Mouse (Mus musculus): ENCODE measurements around the gene Scimp. TPM values are rescaled to one million over a fixed set of nuclear protein-coding genes. Genes with fewer than 3 reads are reported as not detected.
A peak's percentile ranks its signal among the peaks of the same experiment; 100 is the strongest.

Gene Scimp
- total RNA-seq (2021), result under 1 TPM; 0.48 to 0.68 TPM
- long read RNA-seq, experiment 1, result 0 reads
- long read RNA-seq, experiment 2, partial matches to known transcripts, result 0 of 2 reads
- long read RNA-seq, experiment 2, other reads (novel, unspliced or antisense), result 0 of 2 reads

DNA sequence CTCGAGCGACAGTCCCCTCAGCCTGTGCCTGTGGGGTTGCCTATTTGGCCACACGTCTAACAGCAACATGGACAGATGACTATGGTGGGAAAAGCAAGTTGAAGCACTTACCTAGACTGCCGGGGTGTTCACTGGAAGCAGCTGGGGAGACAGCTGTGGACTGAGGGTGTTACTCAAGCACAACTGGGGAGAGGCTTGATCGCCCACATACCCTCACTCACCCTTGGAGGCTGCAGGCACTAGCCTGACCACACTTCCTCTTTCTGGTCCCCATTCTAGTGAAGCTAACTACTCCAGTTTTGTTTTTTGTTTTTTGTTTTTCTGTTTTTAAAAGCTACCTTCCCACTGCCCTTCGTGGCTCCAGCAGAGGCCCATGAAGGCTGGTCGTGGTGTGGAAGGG lies at the start of gene Scimp:
Scimp (minus strand) TSS at position 222 of the 400 bp plus-strand sequence.
- no peak for DNase-seq (ENCODE audit: low spot score in 2 of 2)

DNA sequence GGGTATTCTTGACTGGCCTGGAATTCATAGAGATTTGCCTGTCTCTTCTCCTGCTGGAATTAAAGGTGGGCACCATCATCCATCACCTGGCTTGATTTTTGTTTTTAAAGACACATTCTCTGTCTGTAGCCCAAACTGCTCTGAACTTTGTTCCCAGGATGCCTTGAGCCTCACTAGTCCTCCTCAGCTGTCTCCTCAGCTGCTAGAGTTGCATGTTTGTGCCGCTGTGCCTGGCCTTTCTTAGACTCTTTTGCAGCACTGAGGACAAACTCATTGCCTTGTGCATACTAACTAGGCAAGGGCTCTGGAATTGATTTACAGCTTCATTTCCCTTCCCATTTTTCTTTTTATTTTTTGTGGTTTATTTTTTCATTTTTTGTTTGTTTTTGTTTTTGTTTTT lies 48.0 kb upstream of the Scimp start:
- DNase-seq (ENCODE audit: low spot score in 2 of 2), result no peak

DNA sequence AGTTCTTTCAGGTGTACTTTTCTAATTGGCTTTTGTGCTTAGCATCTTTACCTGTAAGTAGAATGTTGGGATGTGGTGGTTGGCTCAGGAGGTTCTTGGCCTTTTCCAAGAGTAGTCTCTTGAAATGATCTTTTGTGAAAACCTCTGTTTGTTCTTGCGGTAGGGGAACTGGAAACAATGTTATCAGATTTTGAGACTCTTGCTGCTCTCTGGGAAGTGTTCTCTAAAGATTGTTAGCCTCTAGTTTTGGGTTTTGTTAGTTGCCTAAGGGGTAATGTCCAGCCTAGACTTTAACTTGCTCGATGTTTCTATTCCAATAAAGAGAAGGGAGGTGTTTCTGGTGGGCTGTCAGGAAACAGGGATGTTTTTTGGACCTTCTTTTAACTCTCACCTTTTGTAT lies 33.6 kb upstream of the Scimp start:
- DNase-seq (ENCODE audit: low spot score in 2 of 2), result no peak

DNA sequence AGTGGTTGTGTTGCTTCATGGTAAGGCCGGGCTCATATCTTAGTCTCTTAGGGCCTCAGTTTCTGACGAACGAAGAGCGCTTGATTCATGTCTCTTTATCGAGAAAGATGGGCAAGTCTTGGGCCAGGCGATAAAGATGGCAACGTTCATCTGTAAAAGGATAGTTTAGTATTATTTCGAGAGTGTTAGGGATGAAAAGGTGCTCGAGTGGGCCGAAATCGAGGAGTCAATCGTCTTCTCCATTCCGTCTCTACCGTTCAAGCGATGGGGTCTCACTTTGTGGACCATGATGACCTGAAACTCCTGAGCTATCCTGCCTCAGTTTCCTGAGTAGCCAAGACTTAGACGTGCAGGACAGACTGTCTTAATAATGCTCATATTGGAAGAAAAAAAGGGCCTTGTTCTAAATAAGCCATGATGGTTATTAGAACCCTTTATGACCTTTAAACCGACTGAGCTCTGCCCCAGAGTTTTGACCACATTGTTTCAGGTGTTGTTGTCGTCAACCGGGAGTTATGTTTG lies 33.1 kb upstream of the Scimp start:
- no peak for DNase-seq (ENCODE audit: low spot score in 2 of 2)

DNA sequence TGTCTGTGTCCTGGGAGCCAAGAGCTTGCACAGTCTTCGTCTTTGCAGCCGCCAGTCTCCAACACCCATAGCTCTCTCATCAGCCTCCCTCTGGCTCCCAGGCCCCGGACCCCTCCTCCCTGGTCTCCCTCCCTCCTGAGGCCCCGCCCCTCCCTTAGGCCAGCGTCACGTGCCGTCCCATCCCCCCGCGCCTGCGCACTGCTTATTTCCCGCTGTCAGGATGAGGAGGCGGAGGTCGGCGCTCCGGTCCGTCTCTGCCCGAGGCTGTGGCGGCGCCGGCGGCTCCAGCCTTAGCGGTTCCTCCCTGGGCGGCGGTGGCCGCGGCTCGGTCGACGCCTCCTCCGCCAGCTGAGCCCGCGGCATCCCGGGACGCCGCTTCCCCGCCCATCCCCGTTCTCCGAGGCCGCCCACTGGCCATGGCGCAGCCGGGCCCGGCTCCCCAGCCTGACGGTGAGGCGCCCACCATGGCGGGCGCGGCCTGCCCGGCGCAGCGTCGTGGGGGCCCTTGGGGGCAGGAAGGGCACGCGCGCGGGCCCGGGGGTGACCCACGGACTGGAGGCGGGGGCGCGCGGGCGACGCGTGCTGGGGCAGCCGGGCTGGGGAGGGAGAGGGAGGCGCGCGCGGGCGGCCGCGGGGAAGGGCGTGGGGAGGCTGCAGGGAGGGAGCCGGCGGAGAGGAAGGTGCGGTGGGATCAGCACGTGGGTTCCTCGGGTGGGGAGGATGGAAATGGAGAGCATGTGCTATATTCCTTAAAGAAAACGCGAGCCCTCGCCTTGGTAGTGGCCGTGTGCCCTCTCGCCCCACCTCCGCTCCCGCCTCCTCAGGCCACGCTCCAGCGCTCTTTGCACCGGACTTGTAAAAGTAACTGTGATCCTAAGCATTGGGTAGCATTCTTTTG lies 32.4 kb upstream of the Scimp start, which contains the start of gene Rabep1:
Rabep1 (plus strand) TSS at position 220 of the 898 bp plus-strand sequence.
- peak; percentile 92 to 96 for DNase-seq (ENCODE audit: low spot score in 2 of 2)

DNA sequence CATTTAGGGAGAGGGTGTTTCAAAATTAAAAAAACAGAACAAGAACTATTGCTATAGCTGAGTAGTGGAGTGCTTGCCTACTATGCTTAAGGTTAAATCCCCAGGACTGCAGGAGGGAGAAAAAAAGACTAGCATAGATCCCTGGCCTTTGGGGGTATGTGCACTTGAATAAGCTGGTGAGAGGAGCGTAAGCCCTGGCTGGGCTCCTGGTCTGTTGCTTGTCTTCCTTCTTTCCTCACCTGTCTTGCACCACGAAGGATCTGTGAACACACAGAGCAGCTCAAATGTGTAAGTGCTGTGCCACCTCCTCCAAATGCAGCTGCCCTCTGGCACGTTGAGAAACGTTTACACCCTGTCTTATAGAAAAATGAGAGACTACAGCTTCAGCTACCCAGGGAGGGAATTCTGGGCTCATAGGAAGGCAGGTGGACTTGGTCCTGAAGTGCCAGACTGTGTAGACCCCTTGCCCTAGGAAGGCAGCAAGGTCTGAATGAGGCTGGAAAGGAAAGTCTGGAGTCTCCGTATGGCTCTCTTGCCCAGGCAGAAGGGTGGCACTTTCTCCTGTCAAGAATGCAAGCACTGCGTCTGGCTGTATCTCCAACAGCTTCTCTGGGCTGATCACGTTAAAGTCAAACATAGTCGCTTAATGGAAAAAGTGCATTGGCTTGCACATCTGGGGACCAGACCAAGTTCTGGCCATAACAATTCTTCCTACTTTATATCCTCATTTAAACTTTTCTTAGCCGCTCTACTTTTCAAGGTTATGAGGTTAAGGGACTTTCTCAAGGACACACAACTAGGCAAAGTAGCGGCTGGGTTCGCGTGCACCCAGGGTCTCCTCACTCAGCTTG lies 31.5 kb upstream of the Scimp start:
- no peak for DNase-seq (ENCODE audit: low spot score in 2 of 2)

DNA sequence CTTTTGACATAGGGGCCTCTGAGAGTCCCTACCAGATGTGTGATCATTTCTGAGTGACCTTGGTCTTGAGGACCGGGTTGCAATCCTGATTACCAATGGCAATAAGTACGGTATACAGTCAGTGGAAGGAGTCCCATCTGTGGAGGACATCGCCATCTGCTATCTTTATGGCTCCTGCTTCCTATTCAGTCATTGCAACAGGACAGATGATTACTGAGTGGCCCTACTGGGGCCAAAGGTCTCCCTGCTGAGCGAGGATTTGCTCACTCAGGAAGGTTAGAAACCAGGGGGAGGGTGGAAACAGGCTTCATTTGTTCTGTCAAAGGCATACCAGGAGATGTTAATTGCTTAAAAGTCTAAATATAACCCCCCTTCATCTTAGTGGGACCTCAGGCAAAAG lies 30.6 kb upstream of the Scimp start:
- no peak for DNase-seq (ENCODE audit: low spot score in 2 of 2)

DNA sequence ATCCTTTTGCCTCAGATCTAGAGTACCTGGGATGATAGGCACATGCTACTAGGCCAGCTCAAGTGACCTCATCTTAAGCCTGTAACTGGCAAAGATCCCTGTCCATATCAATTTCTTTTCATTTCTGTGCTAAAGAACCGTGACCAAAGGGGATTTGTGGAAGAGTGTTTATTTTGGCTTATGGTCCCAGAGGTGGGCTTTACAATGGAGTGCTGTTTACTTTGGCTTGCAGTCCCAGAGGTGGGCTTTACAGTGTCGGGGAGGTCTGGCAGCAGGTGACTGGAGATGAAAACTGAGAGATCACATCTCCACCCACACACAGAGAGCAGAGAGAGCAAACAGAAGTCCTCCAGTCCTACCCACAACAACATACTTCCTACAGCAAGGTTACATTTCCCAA lies 26.2 kb upstream of the Scimp start:
- no peak for DNase-seq (ENCODE audit: low spot score in 2 of 2)

DNA sequence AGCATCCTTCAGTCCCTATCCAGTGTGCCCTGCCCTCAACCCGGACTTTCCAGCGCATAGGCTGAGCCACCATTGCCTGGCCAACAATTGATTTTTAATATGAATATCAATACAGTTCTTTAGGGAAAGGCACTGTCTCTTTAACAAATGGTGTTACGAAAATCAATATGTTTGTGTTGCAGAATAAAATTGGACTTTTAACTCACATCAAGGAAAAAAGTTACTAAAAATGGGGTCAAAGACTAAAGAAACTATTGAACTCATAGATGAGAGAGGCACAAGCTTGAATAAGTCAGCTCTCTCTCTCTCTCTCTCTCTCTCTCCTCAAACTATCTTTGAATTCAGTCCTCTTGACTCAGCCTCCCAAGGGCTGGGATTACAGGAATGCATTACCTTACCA lies 24.6 kb upstream of the Scimp start:
- DNase-seq (ENCODE audit: low spot score in 2 of 2), result no peak

DNA sequence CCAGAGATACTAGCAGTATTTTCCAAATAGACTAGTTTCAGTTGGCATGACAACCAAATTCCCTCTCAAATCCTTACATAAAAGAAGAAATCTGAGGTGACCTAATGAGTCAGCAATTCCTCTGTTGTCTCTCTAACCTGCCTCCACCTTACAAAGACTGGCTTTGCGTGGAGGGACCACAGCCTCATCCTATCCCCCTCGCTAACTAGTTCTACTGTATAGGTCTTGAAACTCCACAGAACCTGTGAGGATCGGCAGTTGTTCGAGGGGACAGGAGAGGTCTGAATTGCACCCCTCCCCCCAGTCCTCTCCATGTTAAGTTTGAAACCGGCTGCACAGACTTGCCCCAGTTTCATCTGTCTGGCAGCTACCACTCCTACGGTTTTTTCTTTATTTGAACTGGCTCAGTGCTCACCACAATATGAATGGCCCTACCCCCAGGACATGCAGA lies 23.0 kb upstream of the Scimp start:
- DNase-seq (ENCODE audit: low spot score in 2 of 2), result no peak

DNA sequence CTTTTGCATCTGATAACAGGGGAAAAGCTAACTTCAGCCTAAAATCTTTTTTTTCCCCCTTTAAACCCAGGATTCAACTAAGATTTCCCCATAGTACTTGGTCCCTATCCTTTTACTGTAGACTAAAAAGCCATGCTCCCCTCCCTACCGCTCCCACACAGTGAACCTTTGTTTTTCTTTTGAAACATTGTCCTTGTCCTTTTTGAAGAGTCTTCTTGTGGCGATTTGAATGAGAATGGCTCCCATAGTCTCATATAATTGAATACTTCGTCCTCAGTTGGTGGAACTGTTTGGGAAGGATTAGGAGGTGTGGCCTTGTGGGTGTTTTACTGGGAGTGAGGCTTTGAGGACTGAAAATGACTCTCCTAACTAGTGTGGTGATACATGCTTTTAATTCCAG lies 21.4 kb upstream of the Scimp start:
- DNase-seq (ENCODE audit: low spot score in 2 of 2), result no peak

DNA sequence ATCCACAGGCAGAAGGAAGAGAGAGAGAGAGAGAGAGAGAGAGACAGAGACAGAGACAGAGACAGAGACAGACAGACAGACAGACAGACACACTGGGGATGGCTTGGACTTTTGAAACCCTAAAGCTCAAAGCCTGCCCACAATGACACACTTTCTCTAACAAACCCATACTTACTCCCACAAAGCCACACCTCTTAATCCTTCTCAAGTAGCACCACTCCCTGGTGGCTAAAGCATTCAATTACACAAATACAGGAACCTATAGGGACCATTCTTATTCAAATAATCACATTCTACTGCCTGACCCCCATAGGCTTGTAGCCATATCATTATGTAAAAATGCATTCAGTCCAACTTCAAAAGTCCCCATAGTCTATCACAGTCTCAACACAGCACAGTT lies 21.0 kb upstream of the Scimp start:
- no peak for DNase-seq (ENCODE audit: low spot score in 2 of 2)

DNA sequence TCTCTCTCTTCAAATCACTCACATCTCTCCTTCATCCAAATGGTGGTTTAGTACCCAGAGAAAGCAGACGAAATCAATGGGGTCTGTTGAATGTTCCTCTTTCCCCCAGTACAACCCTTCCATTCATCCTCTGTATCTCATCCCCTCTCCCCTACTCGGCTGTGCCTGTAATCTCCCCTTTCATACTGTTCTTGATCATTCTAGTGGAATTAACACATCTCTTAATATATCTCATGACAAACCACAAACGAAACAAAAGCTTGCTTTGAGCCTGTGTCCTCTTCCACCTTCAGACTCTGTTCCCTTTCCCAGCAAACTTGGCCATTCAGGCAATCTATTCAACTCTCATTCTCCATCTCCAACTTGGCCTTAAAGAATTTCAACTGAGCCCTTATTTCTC lies 18.8 kb upstream of the Scimp start:
- DNase-seq (ENCODE audit: low spot score in 2 of 2), result no peak

DNA sequence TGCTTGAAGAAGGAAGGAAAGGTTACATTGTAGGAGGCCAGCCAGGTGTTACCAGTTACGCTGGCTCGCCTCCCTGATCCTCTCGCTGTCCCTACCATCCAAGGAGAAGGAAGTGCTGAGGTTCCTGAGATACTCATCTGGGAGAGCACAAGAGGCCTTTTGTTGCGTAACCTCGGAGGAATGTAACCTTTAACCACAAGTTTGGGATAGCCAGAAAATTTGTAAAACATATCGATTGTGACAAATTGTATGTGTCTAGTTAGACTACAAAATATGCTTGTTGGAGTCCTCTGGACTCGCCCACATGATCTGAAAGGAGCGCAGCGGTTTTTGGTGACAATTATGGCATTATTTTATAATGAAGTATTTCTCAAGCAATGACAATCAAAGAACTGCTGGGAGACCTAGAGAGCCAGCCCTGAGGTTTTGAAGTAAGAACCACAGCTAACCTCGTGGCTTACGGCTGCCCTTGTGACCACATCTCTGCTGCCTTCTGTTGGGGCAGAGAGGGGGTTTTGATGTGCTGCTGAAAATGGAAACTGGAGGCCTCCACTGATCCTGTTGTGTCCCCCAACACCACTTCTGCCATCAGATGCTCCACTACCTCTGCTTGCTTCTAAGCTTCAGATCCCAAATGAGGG lies 16.7 kb upstream of the Scimp start:
- DNase-seq (ENCODE audit: low spot score in 2 of 2), result no peak

DNA sequence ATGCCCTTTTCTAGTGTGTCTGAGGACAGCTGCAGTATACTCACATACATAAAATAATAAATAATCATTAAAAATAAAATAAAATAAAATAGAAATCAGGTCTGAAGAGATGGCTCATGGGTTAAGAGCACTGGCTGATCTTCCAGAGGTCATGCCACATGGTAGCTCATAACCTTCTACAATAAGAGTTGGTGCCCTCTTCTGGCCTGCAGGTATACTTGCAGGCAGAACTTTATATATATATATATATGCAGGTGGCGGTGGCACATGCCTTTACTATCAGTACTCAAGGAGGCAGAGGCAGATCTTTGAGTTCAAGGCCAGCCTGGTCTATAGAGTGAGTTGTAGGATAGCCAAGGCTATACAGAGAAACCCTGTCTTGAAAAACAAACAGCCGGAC lies 13.8 kb upstream of the Scimp start:
- no peak for DNase-seq (ENCODE audit: low spot score in 2 of 2)

DNA sequence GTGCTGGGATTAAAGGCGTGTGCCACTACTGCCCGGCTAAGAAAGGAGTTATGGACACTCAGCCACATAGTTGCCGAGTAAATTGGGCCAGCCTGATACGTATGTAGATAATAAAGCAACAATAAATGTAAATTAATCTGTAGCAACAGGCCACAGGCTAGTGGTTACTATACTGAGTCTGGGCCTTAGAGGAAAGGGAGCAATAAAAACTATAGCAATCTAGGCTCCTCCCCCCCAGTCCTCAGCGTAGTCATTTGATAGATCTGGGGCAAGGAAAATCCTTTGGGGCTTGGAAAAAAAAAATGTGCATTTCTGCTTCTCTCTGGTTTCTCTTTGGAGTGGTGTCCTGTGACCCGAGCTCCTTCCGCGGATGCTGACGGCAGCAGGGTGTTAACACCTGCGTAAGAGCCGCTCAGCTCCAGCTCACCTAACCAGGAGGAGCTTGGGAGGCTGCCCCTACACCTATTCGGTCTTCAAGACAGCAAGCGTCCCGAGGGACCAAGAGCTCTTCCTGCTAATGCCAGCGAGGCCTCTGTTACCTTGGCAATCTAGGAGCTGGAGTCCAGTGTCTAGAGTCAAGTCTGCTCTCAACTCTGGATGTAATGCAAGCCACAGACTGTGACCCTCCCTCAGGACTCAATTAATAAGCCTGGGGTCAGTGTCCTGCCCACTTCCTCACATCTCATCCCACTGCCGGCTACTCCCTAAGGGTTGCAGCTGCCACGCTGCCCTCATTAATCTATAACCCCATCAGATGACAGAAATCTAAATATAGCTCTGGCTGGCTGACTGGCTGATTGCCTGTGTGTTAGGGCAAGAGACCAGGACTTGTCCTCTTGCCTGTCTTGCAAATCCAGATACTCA lies 9.6 kb upstream of the Scimp start:
- DNase-seq (ENCODE audit: low spot score in 2 of 2), result no peak

DNA sequence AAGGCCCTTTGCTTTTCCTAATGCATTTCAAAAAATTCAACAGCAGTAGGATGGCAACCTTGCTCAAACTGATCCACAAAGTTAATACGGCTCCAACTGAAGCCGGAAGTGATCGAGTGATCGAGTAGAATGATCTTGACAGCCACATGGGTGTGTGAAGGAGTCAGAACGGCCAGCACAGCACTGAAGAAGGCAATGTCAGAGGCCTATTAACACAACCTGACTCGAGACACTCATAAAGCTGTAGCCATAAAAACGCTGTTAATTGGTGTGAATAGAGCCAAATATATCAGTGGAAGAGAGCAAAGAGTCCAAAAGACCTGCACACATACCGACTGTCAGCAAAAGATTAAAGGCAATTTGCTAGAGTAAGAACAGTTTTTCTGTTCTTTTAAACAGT lies 7.7 kb upstream of the Scimp start:
- DNase-seq (ENCODE audit: low spot score in 2 of 2), result no peak

DNA sequence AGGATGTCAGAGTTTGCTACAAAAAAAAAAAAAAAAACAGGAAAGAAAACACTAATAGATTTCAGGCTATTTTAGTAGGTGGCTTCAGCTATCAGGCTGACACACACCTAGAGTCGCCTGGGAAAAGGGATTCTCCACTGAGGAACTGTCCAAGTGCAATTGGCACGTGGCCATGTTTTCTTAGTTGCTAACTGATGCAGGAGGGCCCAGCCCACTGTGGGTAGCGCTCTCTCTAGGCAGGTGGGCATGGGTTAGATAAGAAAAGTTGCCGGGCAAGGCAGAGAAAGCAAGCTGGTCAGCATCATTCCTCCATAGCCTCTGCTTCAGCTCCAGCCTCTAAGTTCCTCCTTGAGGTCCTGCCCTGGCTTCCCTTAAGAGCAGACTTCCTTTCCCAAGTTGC lies 4.4 kb upstream of the Scimp start:
- no peak for DNase-seq (ENCODE audit: low spot score in 2 of 2)

DNA sequence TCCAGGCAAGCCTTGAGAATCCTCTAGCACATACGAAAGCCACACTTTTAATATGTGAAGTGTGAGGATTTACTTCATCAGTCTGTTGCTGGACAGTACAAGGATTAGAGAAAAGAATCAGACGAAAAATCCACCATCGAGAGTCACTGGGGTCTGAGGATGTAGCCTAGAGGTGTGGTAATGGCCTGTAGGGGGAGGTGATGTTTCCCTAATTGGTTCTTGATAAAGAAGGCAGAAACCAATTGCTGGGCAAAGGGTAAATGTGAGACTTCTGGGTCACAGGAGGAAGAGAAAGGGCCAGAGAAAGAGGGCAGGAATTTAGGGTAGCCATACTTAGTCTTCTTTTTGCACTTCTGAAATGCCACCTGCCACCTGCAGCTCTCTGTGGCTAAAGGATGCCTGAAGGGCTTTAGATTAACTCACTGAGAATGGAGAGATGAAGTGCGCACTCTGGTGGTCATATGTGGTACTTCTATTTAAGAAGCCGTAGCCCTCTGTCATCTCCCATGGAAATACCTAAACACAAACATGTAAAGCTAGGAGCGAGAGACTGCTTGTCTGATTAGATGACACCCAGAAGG lies 3.2 kb upstream of the Scimp start:
- DNase-seq (ENCODE audit: low spot score in 2 of 2), result no peak

DNA sequence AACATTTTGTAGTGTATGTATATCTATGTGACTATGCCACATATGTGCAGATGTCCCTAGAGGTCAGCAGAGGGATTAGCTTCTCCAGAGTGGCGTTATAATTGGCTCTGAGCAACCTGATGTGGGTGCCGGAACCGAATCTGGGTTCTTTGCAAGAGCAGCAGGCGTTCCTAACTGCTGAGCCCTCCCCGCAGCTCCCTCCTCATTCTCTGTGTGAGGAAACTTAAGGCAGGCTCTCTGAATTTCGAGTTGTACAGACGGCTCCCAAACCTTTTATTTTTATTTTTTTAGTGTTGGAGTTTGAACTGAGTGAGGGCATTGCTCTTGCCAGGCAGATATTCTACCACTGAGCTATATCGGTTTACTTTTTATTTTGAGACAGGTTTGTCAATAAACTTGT lies 2.7 kb upstream of the Scimp start:
- no peak for DNase-seq (ENCODE audit: low spot score in 2 of 2)
